Mouse (Mus musculus): ENCODE results near the gene Cldn18. TPM values are rescaled to one million over a fixed set of nuclear protein-coding genes. Genes with fewer than 3 reads are reported as not detected.

The Cldn18 gene
- polyA plus RNA-seq, 2 experiments, result 0.06 TPM; not detected in 1

- Histone ChIP-seq H3K4me2 (ENCODE audit: low read depth) (no peak overlapping the region), H3K27ac (no peak overlapping the region), H3K36me3 (replicated peaks; ENCODE audit: control insufficient read depth, insufficient read depth, low read depth) (no peaks in the 10 kb centered on the region), H3K4me1 (replicated peaks; ENCODE audit: control insufficient read depth in 2 of 2, insufficient read depth in 2 of 2, low read length in 1 of 2) (no peaks in the 10 kb centered on the region), H3K27me3 (ENCODE audit: control insufficient read depth, insufficient read depth, low read length) (no peaks in the 10 kb centered on the region), H3K4me3 (ENCODE audit: insufficient read depth in 1 of 2, low read depth in 2 of 2, low read length in 2 of 2) (no peak overlapping the region), H3K9me3 (ENCODE audit: control insufficient read depth, low read length) (no peaks in the 10 kb centered on the region), H3K9ac (replicated peaks) (no peak overlapping the region)
- no peak for DNase-seq (ENCODE audit: low read depth in 3 of 3, low spot score in 3 of 3)
- no peak for ATAC-seq (ENCODE audit: insufficient read depth)
- WGBS (ENCODE audit: insufficient replicate concordance), result 74% methylated on average over 5 of the region's 5 CpGs
- TF ChIP-seq CTCF (IDR thresholded peaks at IDR 0.05; ENCODE audit: low read depth), result no peak
- no peak for TF ChIP-seq EP300 (IDR thresholded peaks at IDR 0.05; ENCODE audit: low read depth)
Measured at GRCm38 (mm10) chr9:99744548-99744947, 27.5 kb upstream of the Cldn18 start.

- Histone ChIP-seq H3K4me1 (replicated peaks; ENCODE audit: control insufficient read depth in 2 of 2, insufficient read depth in 2 of 2, low read length in 1 of 2) (no peaks in the 10 kb centered on the region), H3K27ac (no peak overlapping the region), H3K27me3 (ENCODE audit: control insufficient read depth, insufficient read depth, low read length) (no peaks in the 10 kb centered on the region), H3K4me3 (ENCODE audit: insufficient read depth in 1 of 2, low read depth in 2 of 2, low read length in 2 of 2) (no peak overlapping the region), H3K4me2 (ENCODE audit: low read depth) (no peak overlapping the region), H3K9ac (replicated peaks) (no peak overlapping the region), H3K36me3 (replicated peaks; ENCODE audit: control insufficient read depth, insufficient read depth, low read depth) (no peaks in the 10 kb centered on the region), H3K9me3 (ENCODE audit: control insufficient read depth, low read length) (no peaks in the 10 kb centered on the region)
- 35% methylated on average over 15 of the region's 15 CpGs for WGBS (ENCODE audit: insufficient replicate concordance)
- DNase-seq (ENCODE audit: low read depth in 3 of 3, low spot score in 3 of 3) (no peak), ATAC-seq (ENCODE audit: insufficient read depth) (no peak)
- TF ChIP-seq CTCF (IDR thresholded peaks at IDR 0.05; ENCODE audit: low read depth) (peak; percentile 67), EP300 (IDR thresholded peaks at IDR 0.05; ENCODE audit: low read depth) (no peak)
Measured at GRCm38 (mm10) chr9:99729943-99730646, 13.0 kb upstream of the Cldn18 start.

GRCm38 (mm10) chr9:99727819-99728218 is 10.8 kb upstream of the Cldn18 start:
- Histone ChIP-seq H3K4me3 (ENCODE audit: insufficient read depth in 1 of 2, low read depth in 2 of 2, low read length in 2 of 2) (no peak overlapping the region), H3K9me3 (ENCODE audit: control insufficient read depth, low read length) (no peaks in the 10 kb centered on the region), H3K27ac (no peak overlapping the region), H3K4me2 (ENCODE audit: low read depth) (no peak overlapping the region), H3K9ac (replicated peaks) (no peak overlapping the region), H3K36me3 (replicated peaks; ENCODE audit: control insufficient read depth, insufficient read depth, low read depth) (no peaks in the 10 kb centered on the region), H3K4me1 (replicated peaks; ENCODE audit: control insufficient read depth in 2 of 2, insufficient read depth in 2 of 2, low read length in 1 of 2) (no peaks in the 10 kb centered on the region), H3K27me3 (ENCODE audit: control insufficient read depth, insufficient read depth, low read length) (no peaks in the 10 kb centered on the region)
- DNase-seq (ENCODE audit: low read depth in 3 of 3, low spot score in 3 of 3) (no peak), ATAC-seq (ENCODE audit: insufficient read depth) (no peak)
- TF ChIP-seq EP300 (IDR thresholded peaks at IDR 0.05; ENCODE audit: low read depth), result no peak
- no peak for TF ChIP-seq CTCF (IDR thresholded peaks at IDR 0.05; ENCODE audit: low read depth)
- 54% methylated on average over 11 of the region's 11 CpGs for WGBS (ENCODE audit: insufficient replicate concordance)

GRCm38 (mm10) chr9:99725278-99725677 is 8.2 kb upstream of the Cldn18 start:
- no peak overlapping the region for H3K4me2 ChIP-seq (ENCODE audit: low read depth)
- H3K9me3 ChIP-seq (ENCODE audit: control insufficient read depth, low read length), result no peaks in the 10 kb centered on the region
- no peaks in the 10 kb centered on the region for H3K4me1 ChIP-seq (replicated peaks; ENCODE audit: control insufficient read depth in 2 of 2, insufficient read depth in 2 of 2, low read length in 1 of 2)
- H3K27ac ChIP-seq, result no peak overlapping the region
- no peak overlapping the region for H3K4me3 ChIP-seq (ENCODE audit: insufficient read depth in 1 of 2, low read depth in 2 of 2, low read length in 2 of 2)
- WGBS (ENCODE audit: insufficient replicate concordance), result 64% methylated on average over 8 of the region's 8 CpGs
- no peak for ATAC-seq (ENCODE audit: insufficient read depth)
- H3K9ac ChIP-seq (replicated peaks), result no peak overlapping the region
- no peaks in the 10 kb centered on the region for H3K36me3 ChIP-seq (replicated peaks; ENCODE audit: control insufficient read depth, insufficient read depth, low read depth)
- no peaks in the 10 kb centered on the region for H3K27me3 ChIP-seq (ENCODE audit: control insufficient read depth, insufficient read depth, low read length)
- DNase-seq (ENCODE audit: low read depth in 3 of 3, low spot score in 3 of 3), result no peak
- TF ChIP-seq CTCF (IDR thresholded peaks at IDR 0.05; ENCODE audit: low read depth) (no peak), EP300 (IDR thresholded peaks at IDR 0.05; ENCODE audit: low read depth) (no peak)

GRCm38 (mm10) chr9:99720011-99720410 is 2.9 kb upstream of the Cldn18 start:
- no peak overlapping the region for H3K27ac ChIP-seq

More at GRCm38 (mm10) chr9:99720011-99720410, 2.9 kb upstream of the Cldn18 start:
- no peak overlapping the region for H3K4me2 ChIP-seq (ENCODE audit: low read depth)
- H3K4me1 ChIP-seq (replicated peaks; ENCODE audit: control insufficient read depth in 2 of 2, insufficient read depth in 2 of 2, low read length in 1 of 2), result no peaks in the 10 kb centered on the region
- no peak overlapping the region for H3K9ac ChIP-seq (replicated peaks)
- no peak for TF ChIP-seq CTCF (IDR thresholded peaks at IDR 0.05; ENCODE audit: low read depth)
- no peak for TF ChIP-seq EP300 (IDR thresholded peaks at IDR 0.05; ENCODE audit: low read depth)
- ATAC-seq (ENCODE audit: insufficient read depth) (no peak), DNase-seq (ENCODE audit: low read depth in 3 of 3, low spot score in 3 of 3) (no peak)
- no peaks in the 10 kb centered on the region for H3K36me3 ChIP-seq (replicated peaks; ENCODE audit: control insufficient read depth, insufficient read depth, low read depth)
- H3K9me3 ChIP-seq (ENCODE audit: control insufficient read depth, low read length), result no peaks in the 10 kb centered on the region
- 26% methylated on average over 1 of the region's 1 CpGs for WGBS (ENCODE audit: insufficient replicate concordance)
- no peak overlapping the region for H3K4me3 ChIP-seq (ENCODE audit: insufficient read depth in 1 of 2, low read depth in 2 of 2, low read length in 2 of 2)
- no peaks in the 10 kb centered on the region for H3K27me3 ChIP-seq (ENCODE audit: control insufficient read depth, insufficient read depth, low read length)
